Mouse (Mus musculus) c-Kit-negative CD71-positive TER-119-positive erythroid progenitor cells, embryonic 14.5 days (primary cell): Measurements from ENCODE around the gene Rragd.
A peak's percentile ranks its signal among the peaks of the same experiment; 100 is the strongest.
"Not testable (repeated sequence)": the region's sequence is repeated elsewhere in the genome, so short reads cannot be mapped to it uniquely, and the experiment has no call there.

Experiments used
- DNase-seq: peaks from one replicate; pipeline ENCODE4 v3.0.0-alpha.2; 2013; ENCODE audit warnings: low read depth, low spot score

The Rragd gene

GRCm38 (mm10) chr4:32982716-32983175 is at the start of gene Rragd:
Gene Rragd (plus strand): TSS chr4:32983037.
- no peak for DNase-seq

GRCm38 (mm10) chr4:32936762-32937341 is 46.0 kb upstream of the Rragd start:
- no peak for DNase-seq

- DNase-seq: no peak
Observed at GRCm38 (mm10) chr4:32939521-32939920, 43.3 kb upstream of the Rragd start.

- DNase-seq: no peak
Observed at GRCm38 (mm10) chr4:32939964-32940363, 42.9 kb upstream of the Rragd start.

GRCm38 (mm10) chr4:32940984-32941383 is 41.9 kb upstream of the Rragd start:
- no peak for DNase-seq

GRCm38 (mm10) chr4:32947631-32948030 is 35.2 kb upstream of the Rragd start:
- no peak for DNase-seq

GRCm38 (mm10) chr4:32948696-32949095 is 34.1 kb upstream of the Rragd start:
- no peak for DNase-seq

GRCm38 (mm10) chr4:32950356-32951034 is 32.3 kb upstream of the Rragd start, which contains the start of gene Ankrd6:
Gene Ankrd6 (minus strand): TSS chr4:32950841.
- peak; percentile 34 for DNase-seq

GRCm38 (mm10) chr4:32951035-32951940 is 31.5 kb upstream of the Rragd start:
- DNase-seq: no peak

- DNase-seq: no peak
Observed at GRCm38 (mm10) chr4:32952681-32953080, 30.2 kb upstream of the Rragd start.

GRCm38 (mm10) chr4:32956423-32956822 is 26.4 kb upstream of the Rragd start:
- DNase-seq: no peak

GRCm38 (mm10) chr4:32961394-32961793 is 21.4 kb upstream of the Rragd start:
- no peak for DNase-seq

GRCm38 (mm10) chr4:32964619-32965018 is 18.2 kb upstream of the Rragd start:
- DNase-seq: not testable (repeated sequence)

- no peak for DNase-seq
Observed at GRCm38 (mm10) chr4:32977331-32977730, 5.5 kb upstream of the Rragd start.

- DNase-seq: no peak
Observed at GRCm38 (mm10) chr4:32980061-32980460, 2.8 kb upstream of the Rragd start.

- DNase-seq: no peak
Observed at GRCm38 (mm10) chr4:32981617-32982016, 1.2 kb upstream of the Rragd start.

GRCm38 (mm10) chr4:32982041-32982715 is 659 bp upstream of the Rragd start:
- DNase-seq: no peak

GRCm38 (mm10) chr4:32983176-32984155 is 629 bp downstream of the Rragd start:
- no peak for DNase-seq

- no peak for DNase-seq
Observed at GRCm38 (mm10) chr4:32984242-32984641, 1.4 kb downstream of the Rragd start.
